Mouse (Mus musculus) liver, postnatal 0 days (tissue): Measurements from ENCODE around the gene Plekhg1. TPM values are rescaled to one million over a fixed set of nuclear protein-coding genes. Genes with fewer than 3 reads are reported as not detected.

Experiments used
- ATAC-seq: fragments of 200-750 bp; cut with Nextera tagmentation; 2 replicates; pipeline ENCODE4 v1.8.0; 2017; ENCODE audit warnings: mild to moderate bottlenecking, moderate library complexity
- DNase-seq: peaks from one replicate; pipeline ENCODE4 v3.0.0-alpha.2; 2016
- H3K27ac ChIP-seq: fragments of 300-500 bp; sonication (generic); 2 replicates; pipeline ENCODE4 v1.5.1; 2014; ENCODE audit warnings: antibody characterized with exemption, moderate library complexity, mild to moderate bottlenecking, low read depth
- H3K27me3 ChIP-seq: fragments of 300-500 bp; sonication (generic); 2 replicates; pipeline ENCODE4 v1.6.1; 2014; ENCODE audit warnings: low read length, control low read depth, mixed read lengths; ENCODE audit not compliant: insufficient read depth
- H3K36me3 ChIP-seq: fragments of 300-500 bp; sonication (generic); replicated peaks from 2 replicates; pipeline ENCODE4 v1.6.1; 2014; ENCODE audit warnings: mild to moderate bottlenecking, control low read depth, low read length, moderate library complexity, mixed read lengths; ENCODE audit not compliant: insufficient read depth
- H3K4me1 ChIP-seq: fragments of 300-500 bp; sonication (generic); 2 replicates; pipeline ENCODE4 v1.6.1; 2014; ENCODE audit warnings: antibody characterized with exemption, mild to moderate bottlenecking, control low read depth; ENCODE audit not compliant: insufficient read depth
- H3K4me2 ChIP-seq: fragments of 300-500 bp; sonication (generic); 2 replicates; pipeline ENCODE4 v1.6.1; 2014; ENCODE audit warnings: low read depth, mild to moderate bottlenecking, low read length, moderate library complexity, mixed read lengths
- H3K4me3 ChIP-seq: fragments of 300-500 bp; sonication (generic); 2 replicates; pipeline ENCODE4 v1.5.1; 2014; ENCODE audit warnings: low read depth, low read length
- H3K9ac ChIP-seq: fragments of 300-500 bp; sonication (generic); replicated peaks from 2 replicates; pipeline ENCODE4 v1.6.1; 2014; ENCODE audit warnings: mild to moderate bottlenecking, moderate library complexity
- H3K9me3 ChIP-seq: fragments of 300-500 bp; sonication (generic); 2 replicates; pipeline ENCODE4 v1.6.1; 2016; ENCODE audit warnings: mild to moderate bottlenecking, control low read depth, low read length, mixed read lengths
- CTCF ChIP-seq: sonication (generic); IDR thresholded peaks from 2 replicates; pipeline ENCODE4 v1.5.1; 2016; ENCODE audit warnings: antibody characterized with exemption, low read depth
- EP300 ChIP-seq: IDR thresholded peaks from 2 replicates; pipeline ENCODE4 v1.6.1; 2016; ENCODE audit warnings: antibody characterized with exemption, low read depth, mild to moderate bottlenecking
- WGBS: fragments of 180-500 bp; shearing (Covaris S2); extraction: QIAGEN DNeasy Blood & Tissue Kit; methylation state at CpG from one replicate; pipeline ENCODE4 v1.1.7; 2014; ENCODE audit not compliant: insufficient replicate concordance; 5-methylcytosine and 5-hydroxymethylcytosine counted together
- polyA plus RNA-seq: library from polyadenylated mRNA; unstranded; fragments of >200 nt; fragmentation: Nextera tagmentation; extraction: Ambion mirVana; gene quantifications from 2 replicates; pipeline ENCODE4 v1.2.1, GENCODE M21; 2015

Plekhg1 gene
- polyA plus RNA-seq, 1 experiment from 2014 or later, result 1.7 TPM

DNA sequence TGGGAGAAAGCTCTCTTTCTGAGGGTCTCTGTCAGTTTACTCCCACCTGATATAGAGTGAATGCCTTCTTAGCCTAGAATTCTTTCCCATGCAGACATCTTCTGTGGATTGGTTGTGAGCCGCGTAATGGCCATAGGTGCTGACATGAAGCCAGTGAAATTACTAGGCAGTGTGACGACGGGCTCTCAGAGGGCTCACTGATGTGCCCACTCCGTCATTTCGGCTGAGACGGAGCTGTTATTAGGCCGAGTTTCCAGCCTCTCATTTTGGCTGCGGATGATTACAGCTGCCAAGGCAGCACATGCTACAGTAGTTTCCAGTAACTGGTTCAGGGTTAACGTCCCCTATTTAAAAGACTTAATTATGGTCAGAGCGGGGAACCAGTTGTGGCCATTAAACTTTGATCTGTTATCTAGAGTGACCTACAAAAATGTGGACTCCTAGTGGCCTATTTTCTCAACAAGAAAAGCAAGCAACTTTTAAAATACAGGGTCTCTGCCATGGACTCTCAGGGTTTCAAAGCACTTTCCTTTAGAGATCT lies 160.3 kb downstream of the Plekhg1 start:
- H3K36me3 ChIP-seq, result no peaks in the 10 kb centered on the region
- H3K4me1 ChIP-seq, result no peaks in the 10 kb centered on the region
- no peak for ATAC-seq
- TF ChIP-seq EP300 (no peak), CTCF (no peak)
- H3K9ac ChIP-seq, result no peak overlapping the region
- H3K9me3 ChIP-seq, result no peaks in the 10 kb centered on the region
- no peaks in the 10 kb centered on the region for H3K27me3 ChIP-seq
- no peak overlapping the region for H3K4me2 ChIP-seq
- no peak overlapping the region for H3K27ac ChIP-seq
- DNase-seq, result no peak
- no peak overlapping the region for H3K4me3 ChIP-seq
- WGBS, result 84% methylated on average over 11 of the region's 11 CpGs

DNA sequence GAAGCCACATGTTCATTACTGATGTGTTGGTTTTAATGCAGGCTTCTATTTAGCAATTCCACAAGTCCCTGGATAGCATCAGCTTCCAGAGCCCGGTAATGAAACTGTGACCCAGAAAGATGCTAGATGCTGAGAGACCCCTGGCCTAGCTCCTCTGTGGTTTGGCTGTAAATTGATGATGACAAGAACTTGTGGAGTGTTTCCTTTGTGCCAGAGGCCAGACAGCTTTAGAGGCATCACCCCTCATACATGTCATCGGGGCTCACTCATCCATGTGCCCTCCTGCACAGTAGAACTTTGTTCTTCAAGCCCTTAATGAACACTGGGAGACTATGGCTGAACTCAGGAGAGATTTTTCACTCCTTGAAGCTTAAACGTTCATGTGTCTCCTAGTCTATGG lies 165.6 kb downstream of the Plekhg1 start:
- no peak overlapping the region for H3K9ac ChIP-seq
- H3K36me3 ChIP-seq, result no peaks in the 10 kb centered on the region
- H3K9me3 ChIP-seq, result no peaks in the 10 kb centered on the region
- no peak overlapping the region for H3K4me2 ChIP-seq
- no peaks in the 10 kb centered on the region for H3K4me1 ChIP-seq
- no peak overlapping the region for H3K27ac ChIP-seq
- 66% methylated on average over 3 of the region's 3 CpGs for WGBS
- TF ChIP-seq CTCF (no peak), EP300 (no peak)
- no peak for DNase-seq
- no peaks in the 10 kb centered on the region for H3K27me3 ChIP-seq
- ATAC-seq, result no peak
- no peak overlapping the region for H3K4me3 ChIP-seq

DNA sequence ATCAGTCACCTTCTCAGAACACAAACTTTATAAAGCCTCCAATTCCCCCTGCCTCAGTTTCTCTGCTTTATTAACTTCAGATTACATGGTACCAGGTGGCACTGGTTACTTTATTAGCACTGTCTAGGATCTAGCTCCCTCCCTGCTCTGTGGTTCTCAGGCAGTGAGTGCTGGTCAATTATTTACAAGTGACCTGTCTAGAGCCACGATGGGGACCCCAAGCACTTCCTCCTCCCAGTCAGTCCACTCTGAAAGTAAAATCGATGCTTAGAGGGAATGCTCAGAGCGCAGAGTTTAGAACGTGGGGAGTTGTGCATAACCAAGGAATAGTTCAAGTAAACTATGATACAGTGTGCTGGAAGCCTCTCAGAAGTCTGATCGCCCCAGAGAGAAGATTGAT lies 173.9 kb downstream of the Plekhg1 start:
- no peak for DNase-seq
- Histone ChIP-seq H3K4me3 (no peak overlapping the region), H3K27ac (no peak overlapping the region), H3K9ac (no peak overlapping the region), H3K9me3 (no peaks in the 10 kb centered on the region), H3K4me2 (peak overlapping the region; percentile 19; the same call in 1 of the 2 replicates), H3K4me1 (peaks cover 3% of the 10 kb centered on the region; the same call in 1 of the 2 replicates), H3K27me3 (no peaks in the 10 kb centered on the region), H3K36me3 (no peaks in the 10 kb centered on the region)
- peak; percentile 56; the same call in 1 of the 2 replicates for ATAC-seq
- TF ChIP-seq CTCF (no peak), EP300 (no peak)
- WGBS, result 52% methylated on average over 5 of the region's 5 CpGs

DNA sequence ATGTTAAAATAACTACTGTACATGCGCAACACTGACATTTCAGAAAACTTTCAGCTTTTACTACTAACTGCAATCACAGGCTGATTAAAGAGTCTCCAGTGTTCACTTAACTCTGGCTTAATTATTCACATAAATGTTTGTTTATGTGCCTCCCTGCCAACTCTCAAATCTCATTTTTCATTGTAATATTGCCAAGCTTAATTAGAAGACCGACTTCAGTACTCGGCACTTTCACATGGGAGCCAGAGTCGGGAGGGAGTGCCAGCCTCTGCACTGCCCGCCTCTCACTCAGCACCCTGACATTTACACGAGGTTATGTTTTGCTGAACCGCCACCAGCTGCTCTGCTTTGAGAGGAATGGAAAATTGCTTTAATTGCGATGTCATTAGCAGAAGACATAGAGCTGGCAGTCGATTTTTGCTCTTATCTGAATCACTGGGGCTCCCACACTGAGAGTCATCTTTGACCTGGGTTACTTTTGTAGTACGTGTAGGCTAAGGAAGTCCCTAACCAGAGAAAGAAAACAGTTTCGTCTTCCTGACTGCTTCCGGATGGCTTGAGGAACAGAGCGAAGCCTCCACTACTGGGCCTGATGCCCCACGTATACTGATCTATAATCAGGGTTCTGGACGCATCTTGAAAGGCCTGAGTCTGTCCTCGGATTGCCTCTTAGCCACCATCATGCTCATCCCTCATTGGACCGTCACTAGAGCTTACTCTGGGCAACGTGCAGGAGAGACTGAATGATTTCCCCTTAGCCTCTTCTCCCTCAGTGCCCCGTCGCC lies 180.4 kb downstream of the Plekhg1 start:
- H3K4me2 ChIP-seq, result no peak overlapping the region
- TF ChIP-seq CTCF (no peak), EP300 (no peak)
- no peak overlapping the region for H3K9ac ChIP-seq
- WGBS, result 78% methylated on average over 20 of the region's 20 CpGs
- peaks cover 3% of the 10 kb centered on the region; the same call in 1 of the 2 replicates for H3K4me1 ChIP-seq
- no peaks in the 10 kb centered on the region for H3K9me3 ChIP-seq
- DNase-seq, result no peak
- H3K27me3 ChIP-seq, result no peaks in the 10 kb centered on the region
- H3K27ac ChIP-seq, result no peak overlapping the region
- no peak for ATAC-seq
- no peaks in the 10 kb centered on the region; the same call in 1 of the 2 replicates for H3K36me3 ChIP-seq
- H3K4me3 ChIP-seq, result no peak overlapping the region

DNA sequence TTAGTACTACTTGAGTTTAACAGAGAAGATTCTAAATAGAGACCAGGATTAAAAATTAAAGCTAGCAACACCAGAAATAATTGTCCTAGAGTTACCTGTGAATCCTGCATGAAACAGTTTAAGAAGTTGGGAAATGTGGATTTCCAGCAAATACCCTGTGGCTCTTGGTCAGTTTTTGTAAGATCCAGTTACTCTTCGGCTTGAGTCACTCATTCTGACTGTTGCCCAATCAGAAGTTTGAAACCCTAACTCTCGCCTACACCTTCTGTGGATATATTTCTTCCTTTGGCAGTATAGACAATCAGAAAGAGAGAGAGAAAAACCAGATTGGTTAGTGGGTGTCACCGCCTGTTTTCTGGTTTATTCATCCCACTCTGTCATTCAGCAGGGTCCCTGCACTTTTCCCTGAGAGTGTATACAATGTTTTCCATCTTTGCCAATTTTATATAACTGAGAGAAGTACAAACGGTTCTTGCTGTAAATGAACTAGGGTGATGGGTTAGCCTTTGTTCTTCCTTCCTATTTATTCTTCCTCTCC lies 187.9 kb downstream of the Plekhg1 start:
- no peak overlapping the region for H3K9ac ChIP-seq
- no peaks in the 10 kb centered on the region for H3K27me3 ChIP-seq
- H3K4me1 ChIP-seq, result no peaks in the 10 kb centered on the region
- H3K4me2 ChIP-seq, result no peak overlapping the region
- H3K4me3 ChIP-seq, result no peak overlapping the region
- WGBS, result 67% methylated on average over 4 of the region's 4 CpGs
- H3K36me3 ChIP-seq, result 0 out of 2 replicates have a peak, but pooled peaks cover 2% of the 10 kb centered on the region
- H3K9me3 ChIP-seq, result no peaks in the 10 kb centered on the region
- H3K27ac ChIP-seq, result no peak overlapping the region
- DNase-seq (no peak), ATAC-seq (no peak)
- TF ChIP-seq EP300 (no peak), CTCF (no peak)

DNA sequence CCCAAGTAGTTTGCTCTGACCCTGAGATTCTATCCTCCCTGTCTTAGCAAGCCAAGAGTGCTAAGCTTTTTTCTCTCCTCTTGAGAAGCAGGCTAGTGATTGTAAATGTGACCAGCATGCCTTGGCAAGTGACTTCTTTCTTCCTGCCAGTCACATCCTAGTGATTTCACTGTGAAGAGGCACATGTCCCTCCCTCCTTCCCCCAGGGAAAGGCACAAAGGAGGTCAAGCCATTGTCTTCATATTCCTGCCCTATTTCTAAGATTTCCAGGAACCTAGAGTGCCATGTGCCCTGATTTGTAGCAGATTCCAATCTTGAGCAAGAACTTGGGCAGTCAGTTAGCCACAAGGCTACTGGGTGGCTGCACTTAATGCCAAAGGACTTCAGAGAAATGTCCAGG lies 191.7 kb downstream of the Plekhg1 start:
- H3K27me3 ChIP-seq, result no peaks in the 10 kb centered on the region
- ATAC-seq (no peak), DNase-seq (no peak)
- H3K4me1 ChIP-seq, result no peaks in the 10 kb centered on the region
- TF ChIP-seq CTCF (no peak), EP300 (no peak)
- no peak overlapping the region for H3K4me3 ChIP-seq
- no peak overlapping the region for H3K27ac ChIP-seq
- H3K36me3 ChIP-seq, result 0 out of 2 replicates have a peak, but pooled peaks cover 2% of the 10 kb centered on the region
- H3K4me2 ChIP-seq, result no peak overlapping the region
- no peaks in the 10 kb centered on the region for H3K9me3 ChIP-seq
- no peak overlapping the region for H3K9ac ChIP-seq
